Mouse (Mus musculus): ENCODE data around the gene Agbl2. TPM values are rescaled to one million over a fixed set of nuclear protein-coding genes. Genes with fewer than 3 reads are reported as not detected.

Gene Agbl2
- total RNA-seq, 2 experiments from 2014 or later = 0.25 to 0.60 TPM

DNA sequence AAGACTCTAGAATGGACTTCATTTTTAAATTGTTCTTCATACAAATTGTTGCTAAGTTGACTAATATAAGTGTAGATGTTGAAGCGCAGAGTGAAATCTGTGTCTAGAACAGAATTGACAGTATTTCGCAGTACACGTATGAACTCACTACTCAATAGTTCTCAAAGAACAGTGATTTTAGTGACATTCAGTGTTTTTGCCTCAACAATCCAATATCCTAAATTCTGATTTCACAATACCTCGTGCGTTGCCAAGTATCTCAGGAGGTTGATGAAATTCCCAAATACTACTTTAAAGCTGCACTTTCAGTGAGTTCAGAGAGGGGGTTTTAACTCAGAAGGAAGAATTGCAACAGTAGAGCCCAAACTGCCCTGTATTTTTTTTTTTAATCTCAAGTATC is 65.8 kb downstream of the Agbl2 start:
- intact Hi-C loops (cut with DNase I) = no loop called here

GRCm38 (mm10) chr2:90850401-90850800 is 67.9 kb downstream of the Agbl2 start:
- no peak for DNase-seq (ENCODE audit: low spot score in 2 of 2)
- intact Hi-C loops (cut with DNase I) = loop anchor here (5.0 kb wide), 1 partner anchor 88 kb away; no protein-coding TSS in a partner anchor

More for the DNA sequence above, 65.8 kb downstream of the Agbl2 start:
- no peak for DNase-seq (ENCODE audit: low spot score in 2 of 2)

DNA sequence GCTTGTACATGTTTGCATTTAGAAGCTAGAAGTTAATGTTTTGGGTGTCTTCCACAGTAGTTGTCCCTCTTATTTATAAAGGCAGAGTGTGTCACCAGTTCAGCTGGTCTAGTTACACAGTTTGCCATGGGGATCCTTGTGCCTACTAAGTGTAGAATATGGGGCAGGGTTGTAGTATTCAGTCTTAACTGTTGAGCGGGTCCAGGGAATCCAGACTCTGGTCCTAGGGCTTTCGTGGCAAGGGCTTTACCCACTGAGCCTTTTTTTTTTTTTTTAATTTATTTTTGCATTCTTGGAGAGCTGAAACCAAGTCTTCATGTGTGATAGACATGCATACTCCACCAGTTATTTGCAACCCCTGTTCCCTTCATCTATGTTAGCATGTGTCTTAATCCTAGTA is 79.0 kb downstream of the Agbl2 start:
- intact Hi-C loops (cut with DNase I) = no loop called here
- DNase-seq (ENCODE audit: low spot score in 2 of 2) = no peak

GRCm38 (mm10) chr2:90864184-90864583 is 81.7 kb downstream of the Agbl2 start:
- no peak for DNase-seq (ENCODE audit: low spot score in 2 of 2)
- intact Hi-C loops (cut with DNase I) = no loop called here

- intact Hi-C loops (cut with DNase I) = loop anchor here (1.0 to 5.0 kb wide), 4 partner anchors 36 to 235 kb away; partner anchors contain the start of genes Kbtbd4 and Ndufs3
- DNase-seq (ENCODE audit: low spot score in 2 of 2) = peak; percentile 90 to 95
These were observed 84.0 kb downstream of the Agbl2 start for GRCm38 (mm10) chr2:90866524-90866923.

- peak; percentile 63 to 93 for DNase-seq (ENCODE audit: low spot score in 2 of 2)
- intact Hi-C loops (cut with DNase I) = loop anchor here (2.0 kb wide), 2 partner anchors 17 to 95 kb away; no protein-coding TSS in a partner anchor
These were observed 87.6 kb downstream of the Agbl2 start for GRCm38 (mm10) chr2:90870136-90870601.

DNA sequence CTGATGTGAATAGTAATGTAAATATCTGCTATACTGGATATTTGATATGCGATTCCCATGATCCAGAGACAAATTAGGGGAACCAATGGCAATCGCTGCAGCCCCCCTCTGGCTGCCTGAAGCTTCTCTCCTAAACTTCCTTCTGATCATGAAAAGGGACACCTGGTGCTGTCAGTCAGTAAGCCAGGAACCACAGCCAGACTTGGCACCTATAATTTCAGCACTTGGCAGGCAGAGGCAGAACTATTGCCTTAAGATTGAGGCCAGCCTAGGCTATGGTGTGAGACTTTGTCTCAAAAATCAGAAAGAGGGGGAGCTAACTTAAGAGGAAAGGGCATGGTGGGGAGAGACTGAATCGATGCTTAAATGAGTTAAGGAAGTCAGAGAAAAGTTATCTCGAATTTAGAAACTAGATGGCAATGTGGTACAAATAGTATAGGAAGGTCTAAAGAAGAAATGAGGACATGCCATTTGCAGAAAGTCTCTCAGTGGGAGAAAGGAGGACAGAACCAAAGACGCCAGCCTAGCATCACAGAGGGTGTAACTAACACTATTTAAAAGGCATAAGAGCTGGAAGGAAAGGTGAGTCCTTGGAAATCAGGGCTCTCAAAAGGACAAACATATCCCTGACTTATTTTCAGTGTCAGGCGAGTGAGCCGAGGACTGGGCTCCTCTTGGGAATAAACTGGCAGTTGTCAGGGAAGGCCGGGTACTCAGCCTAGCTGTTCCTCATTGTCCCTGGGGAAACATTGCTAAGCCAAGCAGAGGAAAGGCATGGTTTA is 88.8 kb downstream of the Agbl2 start:
- intact Hi-C loops (cut with DNase I) = loop anchor here (2.0 kb wide), 2 partner anchors 15 to 93 kb away; no protein-coding TSS in a partner anchor
- peak; percentile 49 to 81 for DNase-seq (ENCODE audit: low spot score in 2 of 2)

GRCm38 (mm10) chr2:90874025-90874424 is 91.5 kb downstream of the Agbl2 start:
- DNase-seq (ENCODE audit: low spot score in 2 of 2) = no peak
- intact Hi-C loops (cut with DNase I) = no loop called here

GRCm38 (mm10) chr2:90875239-90875638 is 92.7 kb downstream of the Agbl2 start:
- intact Hi-C loops (cut with DNase I) = no loop called here
- no peak for DNase-seq (ENCODE audit: low spot score in 2 of 2)

DNA sequence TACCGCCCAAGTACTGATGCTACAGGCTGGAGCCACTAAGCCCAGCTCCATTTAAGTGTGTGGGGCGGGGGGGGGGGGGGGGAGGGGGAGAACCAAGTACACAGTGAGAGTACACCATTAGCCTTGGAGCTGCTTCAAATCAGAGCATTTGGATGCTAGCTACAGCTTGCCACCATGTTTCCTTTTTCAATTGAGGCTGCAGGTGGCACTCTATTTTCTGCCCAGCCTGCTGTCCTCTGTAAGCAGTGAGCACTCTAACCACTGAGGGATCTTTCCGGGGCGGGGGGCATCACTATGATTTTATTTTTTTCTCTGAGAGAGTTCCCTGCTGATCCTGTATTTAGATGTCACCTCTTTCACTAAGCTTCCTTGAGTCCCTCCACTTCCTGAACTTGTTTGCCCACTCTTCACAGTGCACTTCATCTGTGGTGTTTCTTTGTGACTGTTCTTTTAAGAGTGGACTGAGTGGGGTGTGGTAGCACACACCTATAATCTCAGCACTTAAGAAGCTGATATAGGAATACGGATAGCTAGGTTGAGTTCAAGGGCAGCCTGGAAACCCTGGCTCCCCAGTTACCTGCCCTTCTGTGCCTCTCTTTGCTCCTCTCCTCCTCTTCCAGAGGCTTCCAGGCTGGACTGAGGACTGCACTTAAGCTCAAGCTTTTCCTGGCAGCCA is 95.2 kb downstream of the Agbl2 start:
- intact Hi-C loops (cut with DNase I) = no loop called here
- DNase-seq (ENCODE audit: low spot score in 2 of 2) = no peak

- no peak for DNase-seq (ENCODE audit: low spot score in 2 of 2)
- intact Hi-C loops (cut with DNase I) = no loop called here
These were observed 96.9 kb downstream of the Agbl2 start for GRCm38 (mm10) chr2:90879419-90879818.

DNA sequence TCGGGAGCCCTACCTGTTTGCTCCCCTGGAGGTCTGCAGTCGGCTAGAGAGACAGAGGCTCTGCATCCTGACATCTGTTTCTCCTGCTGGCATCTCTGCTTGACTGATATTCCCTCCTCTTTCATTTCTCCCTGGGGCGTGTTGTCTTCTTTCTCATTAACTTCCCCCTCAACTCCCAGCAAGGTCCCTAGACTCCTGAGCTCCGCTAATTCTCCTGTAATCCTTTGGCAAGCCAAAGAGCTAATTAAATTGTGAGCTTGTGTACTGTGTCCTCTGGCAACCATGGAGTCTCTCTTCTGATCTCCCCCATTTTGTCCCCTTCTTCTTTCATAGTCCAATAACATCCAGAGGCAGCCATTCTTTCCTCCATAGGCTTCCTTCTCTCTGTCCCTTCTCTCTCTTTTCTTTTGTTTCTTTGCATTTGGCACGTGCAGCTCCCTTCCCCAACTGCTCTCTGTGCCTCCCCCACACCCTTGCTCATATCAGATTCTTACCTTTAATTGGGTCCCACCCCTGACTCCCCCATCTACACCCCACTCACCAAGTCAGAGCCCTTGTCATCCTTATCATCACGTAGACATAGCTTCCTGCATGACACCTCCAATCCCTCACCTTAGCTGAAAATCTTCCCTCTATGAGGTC is 97.7 kb downstream of the Agbl2 start:
- intact Hi-C loops (cut with DNase I) = no loop called here
- no peak for DNase-seq (ENCODE audit: low spot score in 2 of 2)

- intact Hi-C loops (cut with DNase I) = no loop called here
- DNase-seq (ENCODE audit: low spot score in 2 of 2) = peak in 1 of 2 experiments; percentile 43
These were observed 99.3 kb downstream of the Agbl2 start for GRCm38 (mm10) chr2:90881824-90882223.

Other genes with a start within 250 kb of the Agbl2 start
- gene Ptprj, start 202.1 kb upstream of the Agbl2 start, total RNA-seq (2021) = 100 to 1,000 TPM; 116 to 122 TPM
- 10 to 100 TPM; 18.2 to 20.7 TPM for gene Nup160, start 105.5 kb upstream of the Agbl2 start, total RNA-seq (2021)
- 10 to 100 TPM; 50.3 to 52.0 TPM for gene Fnbp4, start 37.4 kb upstream of the Agbl2 start, total RNA-seq (2021)
- 100 to 1,000 TPM; 114 to 123 TPM for gene Mtch2, start 64.4 kb downstream of the Agbl2 start, total RNA-seq (2021)
- gene C1qtnf4, start 103.1 kb downstream of the Agbl2 start, total RNA-seq (2021) = 100 to 1,000 TPM; 274 to 275 TPM
- gene Kbtbd4, start 122.0 kb downstream of the Agbl2 start, total RNA-seq (2021) = 10 to 100 TPM; 40.1 to 43.1 TPM
- gene Ndufs3, start 122.1 kb downstream of the Agbl2 start, total RNA-seq (2021) = 100 to 1,000 TPM; 234 to 246 TPM
- gene Celf1, start 157.7 kb downstream of the Agbl2 start, total RNA-seq (2021) = 100 to 1,000 TPM; 151 to 155 TPM